Mouse (Mus musculus): ENCODE measurements around the gene Pkhd1.

DNA sequence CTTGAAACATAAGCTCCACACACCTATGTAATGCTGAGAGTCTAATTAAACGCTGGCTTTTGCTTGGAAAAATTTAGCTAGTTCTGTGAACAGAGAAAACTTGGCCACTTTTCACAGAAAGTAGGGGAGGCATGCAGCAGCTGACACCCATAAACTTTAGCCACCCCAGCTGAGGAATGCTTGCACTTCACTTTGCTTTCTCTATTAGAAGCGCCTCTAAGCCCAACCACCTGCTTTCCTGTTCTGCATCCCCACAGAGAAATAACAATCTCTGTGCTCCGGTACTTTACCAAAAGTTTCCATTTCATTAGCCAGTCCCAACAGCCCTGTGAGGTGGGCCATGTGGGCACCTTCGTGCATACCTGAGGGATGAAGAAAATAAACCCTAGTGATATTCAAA, 66.5 kb downstream of the Pkhd1 start:
- TF ChIP-seq EP300 (IDR thresholded peaks at IDR 0.05; ENCODE audit: low read depth) (no peak), CTCF (IDR thresholded peaks at IDR 0.05; ENCODE audit: low read depth) (no peak)
